Mouse (Mus musculus): Measurements from ENCODE around the gene Ezh1. TPM values are rescaled to one million over a fixed set of nuclear protein-coding genes. Genes with fewer than 3 reads are reported as not detected.

Gene Ezh1
- 10 to 100 TPM; 17.2 to 17.7 TPM for total RNA-seq (2021)
- long read RNA-seq, experiment 1, full-length matches to known transcripts = 17 of 36 reads
- long read RNA-seq, experiment 1, partial matches to known transcripts = 10 of 36 reads
- long read RNA-seq, experiment 1, other reads (novel, unspliced or antisense) = 9 of 36 reads
- long read RNA-seq, experiment 2, full-length matches to known transcripts = 9 of 20 reads
- long read RNA-seq, experiment 2, partial matches to known transcripts = 7 of 20 reads
- long read RNA-seq, experiment 2, other reads (novel, unspliced or antisense) = 4 of 20 reads

GRCm38 (mm10) chr11:101226065-101226701, at the start of gene Ezh1:
Ezh1 (minus strand) TSS chr11:101226463.
- DNase-seq = peak; percentile 86

- DNase-seq = no peak
Observed at GRCm38 (mm10) chr11:101275309-101275708, 49.0 kb upstream of the Ezh1 start.

GRCm38 (mm10) chr11:101272446-101272845, 46.2 kb upstream of the Ezh1 start:
- no peak for DNase-seq

DNA sequence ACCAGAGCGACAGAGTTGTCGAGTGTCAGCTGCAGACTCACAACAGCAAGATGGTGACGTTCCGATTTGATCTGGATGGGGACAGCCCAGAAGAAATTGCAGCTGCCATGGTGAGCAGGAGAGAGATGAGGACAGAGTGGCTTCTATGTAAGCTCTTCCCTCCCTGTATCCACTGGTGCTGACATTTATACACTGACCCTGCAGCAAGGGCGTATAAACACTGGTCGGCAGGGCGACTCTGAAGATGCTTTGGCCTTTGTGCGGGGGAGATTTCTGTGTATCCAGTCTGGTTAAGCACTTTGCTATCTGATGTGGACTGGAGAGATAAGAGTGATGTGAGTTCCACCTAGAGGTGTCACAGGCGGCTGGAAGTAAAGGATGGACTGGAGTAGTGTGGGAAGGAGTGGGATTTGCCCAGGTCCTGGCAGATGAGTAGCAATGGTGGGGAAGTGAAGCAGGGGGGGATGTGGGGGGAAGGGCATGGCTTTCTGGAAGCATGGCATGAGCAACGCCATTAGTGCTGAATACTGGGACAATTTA, 43.4 kb upstream of the Ezh1 start:
- DNase-seq = no peak

DNA sequence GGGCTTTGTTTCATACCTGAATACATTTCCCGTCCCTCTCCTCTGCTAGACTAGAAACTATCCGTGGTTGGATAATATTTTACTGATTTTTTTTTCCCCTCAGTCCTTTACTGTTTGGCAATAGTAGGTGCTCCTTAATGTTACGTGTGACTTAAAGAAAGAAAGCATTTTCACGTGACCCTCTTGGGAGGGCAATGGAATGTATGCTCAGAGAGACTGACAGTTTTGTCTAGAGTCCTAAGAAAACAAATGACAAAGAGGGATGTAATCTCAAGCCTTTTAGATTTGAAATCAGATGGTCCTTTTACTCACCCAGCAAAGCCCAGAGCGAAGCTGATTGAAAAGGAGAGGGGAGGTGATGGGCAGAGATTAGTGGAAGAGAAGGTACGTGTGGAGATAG, 39.6 kb upstream of the Ezh1 start:
- DNase-seq = no peak

GRCm38 (mm10) chr11:101264954-101265471, 38.8 kb upstream of the Ezh1 start:
- DNase-seq = no peak

DNA sequence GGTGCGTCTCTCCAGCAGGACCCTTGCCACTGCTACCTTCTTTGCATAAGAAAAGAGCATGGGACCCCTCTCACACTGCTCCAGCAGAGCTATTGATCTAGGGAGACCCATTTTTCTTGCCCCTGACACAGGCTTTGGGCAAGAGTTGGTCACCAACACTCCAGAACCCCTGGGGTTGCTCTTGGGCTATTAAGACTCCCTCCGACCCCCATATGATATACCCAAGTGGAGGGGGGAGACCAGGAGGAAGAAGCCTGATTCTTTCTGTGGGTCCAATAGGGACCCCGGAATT, 37.7 kb upstream of the Ezh1 start:
- no peak for DNase-seq

DNA sequence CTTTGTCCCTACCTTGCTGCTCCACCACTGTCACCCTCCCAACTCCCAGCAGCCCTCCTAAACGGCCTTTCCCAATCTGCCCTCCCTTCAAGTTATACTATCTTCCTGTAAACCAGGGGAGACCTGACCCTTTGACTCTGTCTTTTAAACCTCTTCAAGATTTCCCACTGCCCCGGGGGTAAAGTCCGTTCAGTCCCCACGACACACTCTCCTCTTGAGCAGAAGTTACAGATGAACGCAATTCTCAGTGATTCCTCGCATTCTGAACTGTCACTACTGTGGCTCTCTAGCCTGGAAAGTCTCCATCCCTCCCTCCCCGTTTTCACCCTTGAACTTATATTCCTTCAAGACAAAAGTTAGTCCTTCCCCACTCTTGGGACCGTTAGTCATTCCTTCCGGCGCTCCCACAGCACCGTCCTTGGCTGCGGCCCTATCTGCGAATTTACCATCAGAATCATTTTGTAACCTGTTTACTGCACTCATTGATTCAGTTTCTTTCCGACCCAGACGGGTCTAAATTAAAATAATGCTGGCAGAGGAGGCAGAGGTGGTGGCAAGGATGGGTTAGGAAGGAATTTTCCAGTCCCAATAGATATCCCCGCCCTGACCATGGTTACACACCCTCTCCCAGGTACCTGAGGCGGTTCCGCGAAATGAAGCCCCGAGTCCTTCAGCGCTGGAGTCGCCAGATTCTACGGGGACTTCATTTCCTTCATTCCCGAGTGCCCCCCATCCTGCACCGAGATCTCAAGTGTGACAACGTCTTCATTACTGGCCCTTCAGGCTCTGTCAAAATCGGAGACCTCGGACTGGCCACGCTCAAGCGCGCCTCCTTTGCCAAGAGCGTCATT, 37.1 kb upstream of the Ezh1 start:
- no peak for DNase-seq

DNA sequence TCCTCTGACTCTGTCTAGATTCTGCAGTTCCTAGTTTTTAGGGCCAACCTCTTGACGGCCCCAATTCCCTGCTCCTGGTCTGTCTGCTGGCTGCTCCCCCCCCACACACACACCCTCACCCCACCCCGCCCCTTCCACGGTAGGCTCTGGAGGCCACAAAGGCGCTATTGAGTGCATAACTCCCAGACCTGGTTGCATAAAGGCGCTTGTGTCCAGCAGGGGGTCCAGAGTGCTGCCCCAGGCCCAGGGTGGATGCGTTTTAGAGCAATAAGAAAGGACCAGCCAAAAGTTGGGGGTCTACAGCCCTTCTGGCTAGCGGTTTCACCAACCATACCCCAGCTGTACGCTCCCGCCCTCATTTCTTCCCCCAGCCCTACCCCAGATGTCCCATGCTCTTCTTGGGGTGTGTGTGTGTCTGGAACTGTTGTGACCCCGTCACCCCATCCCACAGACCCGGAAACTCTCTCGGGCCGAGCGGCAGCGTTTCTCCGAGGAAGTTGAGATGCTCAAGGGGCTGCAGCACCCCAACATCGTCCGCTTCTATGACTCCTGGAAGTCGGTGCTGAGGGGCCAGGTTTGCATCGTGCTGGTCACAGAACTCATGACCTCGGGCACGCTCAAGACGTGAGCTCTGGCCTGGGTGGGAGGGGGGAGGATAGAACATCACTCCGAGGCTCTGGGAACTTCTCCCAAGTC, 36.2 kb upstream of the Ezh1 start:
- no peak for DNase-seq

GRCm38 (mm10) chr11:101260826-101261380, 34.6 kb upstream of the Ezh1 start:
- DNase-seq = no peak

DNA sequence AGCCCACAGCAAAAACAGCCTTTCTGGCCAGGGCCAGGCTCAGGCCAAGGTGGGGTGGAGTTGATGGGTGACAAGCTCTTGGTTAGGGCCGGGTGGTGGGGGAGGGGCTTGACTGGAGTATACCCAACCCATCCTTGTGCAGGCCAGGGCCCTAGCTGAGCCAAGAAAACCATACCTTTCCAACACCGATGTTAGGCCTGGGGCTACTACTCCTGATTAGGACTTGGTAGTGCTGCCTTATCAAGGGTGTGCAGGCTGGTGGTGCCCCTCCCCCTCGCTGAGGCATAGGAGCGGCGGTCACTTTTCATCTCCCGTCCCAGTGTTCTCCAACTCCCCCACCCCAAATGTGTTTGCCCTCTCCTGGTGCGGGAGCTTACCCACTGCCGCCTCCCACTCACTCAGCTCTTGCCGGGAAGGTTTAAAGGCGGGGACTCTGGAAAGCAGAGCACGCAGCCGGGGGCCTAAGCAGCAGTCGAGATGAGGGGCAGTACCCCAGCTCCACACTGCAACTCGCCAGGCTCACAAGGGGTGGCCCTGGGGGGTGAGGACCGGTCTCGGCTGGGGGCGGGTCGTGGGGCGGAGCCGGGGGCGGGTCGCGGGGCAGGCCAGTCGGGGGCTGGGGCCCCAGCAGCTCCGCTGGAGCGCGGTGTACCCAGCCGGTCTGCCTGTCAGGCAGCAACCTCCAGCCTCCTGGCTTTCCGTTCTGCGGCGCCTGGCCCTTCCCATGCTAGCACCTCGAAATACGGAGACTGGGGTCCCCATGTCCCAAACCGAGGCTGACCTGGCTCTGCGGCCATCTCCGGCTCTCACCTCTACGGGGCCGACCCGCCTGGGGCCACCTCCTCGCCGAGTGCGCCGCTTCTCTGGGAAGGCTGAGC, 33.9 kb upstream of the Ezh1 start, which contains the start of gene Wnk4:
Gene Wnk4, plus strand, starts transcription at position 620 of the 878 bp plus-strand sequence.
- peak; percentile 53 for DNase-seq

DNA sequence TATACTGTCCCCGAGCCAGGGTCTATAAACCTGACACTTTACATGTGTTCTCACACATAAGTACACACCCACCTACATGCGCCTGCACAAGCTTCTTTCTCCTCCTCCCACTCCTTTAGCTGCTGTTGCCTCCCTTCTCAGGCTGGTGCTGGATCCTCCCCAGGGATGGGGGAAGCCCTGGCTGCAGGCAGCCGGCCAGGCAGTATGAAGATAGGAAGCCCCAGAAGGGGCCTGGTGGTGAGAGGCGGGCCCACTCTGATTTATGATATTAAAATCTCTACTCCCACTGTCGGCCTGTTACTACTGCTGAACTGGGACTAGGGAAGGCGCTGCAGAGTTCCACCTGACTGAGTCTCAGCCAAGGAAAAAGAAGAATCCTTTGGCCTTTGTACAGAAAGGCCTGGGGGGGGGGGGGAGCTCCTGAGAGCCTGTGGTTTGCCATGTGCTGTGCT, 33.0 kb upstream of the Ezh1 start:
- DNase-seq = no peak

GRCm38 (mm10) chr11:101255826-101256775, 29.8 kb upstream of the Ezh1 start:
- no peak for DNase-seq

DNA sequence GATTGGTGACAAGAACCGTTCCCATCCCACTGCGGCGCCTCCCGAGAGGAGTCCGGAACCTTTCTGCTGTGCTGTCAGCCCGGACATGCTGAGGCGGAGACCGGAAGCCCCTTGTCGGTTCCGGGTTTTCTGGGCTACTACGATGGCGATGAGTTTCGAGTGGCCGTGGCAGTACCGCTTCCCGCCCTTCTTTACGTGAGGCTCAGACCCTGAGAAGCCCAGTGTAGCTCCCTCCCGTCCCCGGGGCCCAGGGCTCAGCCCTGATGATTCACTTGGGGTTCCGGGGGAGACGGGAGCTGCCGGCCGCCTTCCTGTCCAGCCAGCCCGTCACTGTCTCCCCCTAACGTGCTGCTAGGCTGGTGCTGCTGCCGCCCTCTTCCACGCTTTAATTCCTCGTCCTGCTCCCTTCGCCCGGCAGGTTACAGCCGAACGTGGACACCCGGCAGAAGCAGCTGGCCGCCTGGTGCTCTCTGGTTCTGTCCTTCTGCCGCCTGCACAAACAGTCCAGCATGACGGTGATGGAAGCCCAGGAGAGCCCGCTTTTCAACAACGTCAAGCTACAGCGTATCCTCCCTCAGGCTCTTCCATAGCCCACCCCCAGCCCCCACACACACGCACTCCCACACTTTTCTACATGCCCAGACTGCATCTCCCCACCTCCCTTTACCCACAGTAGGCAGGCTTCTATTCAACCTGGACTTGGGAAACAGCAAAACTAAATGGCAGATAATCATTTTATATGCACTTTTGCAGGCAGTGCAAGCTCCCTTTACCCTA, 27.5 kb upstream of the Ezh1 start, which contains the start of gene Vps25:
Gene Vps25, plus strand, starts transcription at position 95 of the 777 bp plus-strand sequence.
- peak; percentile 79 for DNase-seq

DNA sequence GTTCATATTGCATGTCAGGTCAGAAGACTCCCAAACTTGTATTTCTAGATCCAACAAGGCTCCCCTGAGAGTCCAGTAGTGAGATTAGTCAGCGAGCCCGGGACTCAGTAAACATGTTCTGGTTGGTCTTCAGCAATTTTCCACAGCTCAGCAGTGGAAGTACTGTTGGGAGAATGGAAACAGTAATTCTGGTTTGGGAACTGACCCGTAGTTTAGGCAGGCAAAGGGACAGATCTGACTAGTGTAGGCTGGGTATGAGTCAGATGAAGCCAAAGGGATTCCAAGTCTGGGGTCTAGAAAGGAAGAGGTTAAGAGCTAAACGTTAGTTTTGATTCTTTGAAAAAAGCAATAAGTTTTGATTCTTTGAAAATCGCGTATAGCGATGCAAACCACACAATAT, 26.7 kb upstream of the Ezh1 start:
- DNase-seq = no peak

DNA sequence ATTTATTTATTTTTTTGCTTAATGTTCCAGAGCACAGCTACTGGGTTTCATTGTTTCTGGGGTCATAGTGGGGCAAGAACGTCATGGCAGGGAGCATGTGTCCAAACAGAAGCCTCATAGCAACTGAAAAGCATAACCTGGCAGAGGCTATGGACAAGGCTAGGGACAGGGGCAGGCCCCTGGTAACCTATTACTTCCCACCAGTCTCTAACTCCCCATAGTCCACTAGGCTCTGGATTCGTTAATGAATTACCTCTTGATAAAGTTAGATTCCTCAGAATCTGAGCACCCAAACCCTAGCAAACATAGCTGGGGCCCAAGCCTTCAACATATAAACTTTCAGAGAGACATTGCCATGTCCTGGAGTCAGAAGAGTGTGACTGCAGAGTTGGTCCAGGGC, 24.8 kb upstream of the Ezh1 start:
- DNase-seq = no peak

DNA sequence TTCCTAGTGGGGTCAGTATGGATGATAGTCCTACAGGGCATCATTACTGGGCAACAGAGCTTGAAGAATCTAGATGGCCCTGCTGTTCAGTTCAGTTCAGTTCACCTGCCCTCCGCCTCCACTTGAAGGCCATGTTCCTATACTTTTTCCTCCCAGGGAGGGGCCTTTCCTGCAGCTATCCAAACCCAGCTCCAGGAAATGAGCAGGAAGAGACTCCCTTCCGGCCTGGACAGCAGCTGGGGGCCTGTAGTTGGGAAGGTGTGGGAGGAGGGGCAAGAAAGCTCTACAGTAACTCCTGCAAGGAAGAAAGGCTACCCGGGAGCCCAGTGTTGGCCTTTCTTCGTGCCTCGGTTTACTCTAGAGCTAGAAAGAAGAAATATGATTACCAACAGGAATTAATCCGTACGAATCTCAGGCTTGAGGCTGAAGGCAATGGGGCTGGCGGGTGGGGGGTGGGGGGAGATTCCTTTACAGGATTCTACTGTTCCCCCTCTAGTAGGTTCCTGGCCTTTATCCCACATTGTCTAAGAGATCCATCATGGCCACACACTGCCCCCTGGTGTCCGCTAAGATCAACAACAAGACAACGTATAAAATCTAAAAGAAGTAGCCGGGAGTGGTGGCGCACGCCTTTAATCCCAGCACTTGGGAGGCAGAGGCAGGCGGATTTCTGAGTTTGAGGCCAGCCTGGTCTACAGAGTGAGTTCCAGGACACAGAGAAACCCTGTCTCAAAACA, 22.2 kb upstream of the Ezh1 start:
- DNase-seq = peak; percentile 66

DNA sequence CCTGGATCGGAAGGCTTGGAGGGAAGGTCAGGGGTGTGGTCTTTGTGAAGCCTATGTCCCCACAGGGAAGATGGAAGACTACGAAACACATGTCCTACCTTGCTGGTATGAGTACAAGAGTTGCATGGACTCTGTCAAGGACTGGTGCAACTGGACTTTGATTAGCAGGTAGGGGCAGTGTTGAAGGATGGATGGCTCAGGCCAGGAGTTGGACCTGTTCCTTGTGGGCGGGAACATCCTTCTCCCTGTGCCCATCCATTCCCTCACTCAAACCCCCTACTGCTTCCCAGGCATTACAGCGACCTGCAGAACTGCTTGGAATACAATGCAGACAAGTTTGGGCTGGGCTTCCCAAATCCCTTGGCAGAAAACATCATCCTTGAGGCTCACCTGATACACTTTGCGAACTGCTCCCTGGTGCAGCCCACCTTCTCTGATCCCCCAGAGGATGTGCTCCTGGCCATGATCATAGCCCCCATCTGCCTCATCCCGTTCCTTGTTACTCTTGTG, 21.3 kb upstream of the Ezh1 start:
- DNase-seq = no peak
